Mouse (Mus musculus): ENCODE results near the gene Tecpr1. TPM values are rescaled to one million over a fixed set of nuclear protein-coding genes. Genes with fewer than 3 reads are reported as not detected.
A peak's percentile ranks its signal among the peaks of the same experiment; 100 is the strongest.

The Tecpr1 gene
- polyA plus RNA-seq, 1 experiment from 2014 or later: 24.7 TPM

- Histone ChIP-seq H3K27ac (ENCODE audit: low read length) (no peak overlapping the region), H3K9ac (ENCODE audit: low read length) (0 out of 2 replicates have a peak overlapping the region, but pooled peaks have one; percentile 61), H3K4me3 (replicated peaks; ENCODE audit: low read length) (peak overlapping the region; percentile 40), H3K36me3 (ENCODE audit: control insufficient read depth, insufficient read depth, low read length) (no peaks in the 10 kb centered on the region), H3K27me3 (ENCODE audit: control insufficient read depth, insufficient read depth, low read length) (no peaks in the 10 kb centered on the region), H3K9me3 (replicated peaks; ENCODE audit: control insufficient read depth, low read length) (no peaks in the 10 kb centered on the region), H3K4me2 (ENCODE audit: low read depth, low read length) (peak overlapping the region; percentile 56; the same call in 1 of the 2 replicates), H3K4me1 (ENCODE audit: control insufficient read depth, insufficient read depth, low read length) (peaks cover 8% of the 10 kb centered on the region; the same call in 1 of the 2 replicates)
- 43% methylated on average over 23 of the region's 23 CpGs for WGBS
- ATAC-seq (ENCODE audit: insufficient read depth, low FRiP score): no peak
Measured at GRCm38 (mm10) chr5:144191026-144191425, 32.4 kb downstream of the Tecpr1 start.

- Histone ChIP-seq H3K4me1 (ENCODE audit: control insufficient read depth, insufficient read depth, low read length) (peaks cover 8% of the 10 kb centered on the region; the same call in 1 of the 2 replicates), H3K9ac (ENCODE audit: low read length) (peak within 1 kb of the TSS; percentile 61), H3K27ac (ENCODE audit: low read length) (0 out of 2 replicates have a peak within 1 kb of the TSS, but pooled peaks have one; percentile 26), H3K9me3 (replicated peaks; ENCODE audit: control insufficient read depth, low read length) (no peaks in the 10 kb centered on the region), H3K27me3 (ENCODE audit: control insufficient read depth, insufficient read depth, low read length) (no peaks in the 10 kb centered on the region), H3K4me2 (ENCODE audit: low read depth, low read length) (peak within 1 kb of the TSS; percentile 56), H3K36me3 (ENCODE audit: control insufficient read depth, insufficient read depth, low read length) (no peaks in the 10 kb centered on the region), H3K4me3 (replicated peaks; ENCODE audit: low read length) (peak within 1 kb of the TSS; percentile 40)
- WGBS: 4% methylated on average over 25 of the region's 26 CpGs
- ATAC-seq (ENCODE audit: insufficient read depth, low FRiP score): peak; percentile 68
Measured at GRCm38 (mm10) chr5:144189950-144190583, 33.3 kb downstream of the Tecpr1 start, which contains the start of gene Bhlha15. TSS of gene Bhlha15 (plus strand) at chr5:144190286.

GRCm38 (mm10) chr5:144189327-144189726 lies 34.1 kb downstream of the Tecpr1 start:
- 0 out of 2 replicates have a peak overlapping the region, but pooled peaks have one; percentile 26 for H3K27ac ChIP-seq (ENCODE audit: low read length)
- H3K4me3 ChIP-seq (replicated peaks; ENCODE audit: low read length): no peak overlapping the region
- peaks cover 8% of the 10 kb centered on the region; the same call in 1 of the 2 replicates for H3K4me1 ChIP-seq (ENCODE audit: control insufficient read depth, insufficient read depth, low read length)
- H3K9ac ChIP-seq (ENCODE audit: low read length): no peak overlapping the region
- ATAC-seq (ENCODE audit: insufficient read depth, low FRiP score): no peak
- H3K36me3 ChIP-seq (ENCODE audit: control insufficient read depth, insufficient read depth, low read length): no peaks in the 10 kb centered on the region; the same call in 1 of the 2 replicates
- no peak overlapping the region for H3K4me2 ChIP-seq (ENCODE audit: low read depth, low read length)
- no peaks in the 10 kb centered on the region for H3K9me3 ChIP-seq (replicated peaks; ENCODE audit: control insufficient read depth, low read length)
- no peaks in the 10 kb centered on the region for H3K27me3 ChIP-seq (ENCODE audit: control insufficient read depth, insufficient read depth, low read length)
- WGBS: 67% methylated on average over 7 of the region's 7 CpGs

GRCm38 (mm10) chr5:144188422-144188821 lies 35.0 kb downstream of the Tecpr1 start:
- no peak overlapping the region for H3K4me3 ChIP-seq (replicated peaks; ENCODE audit: low read length)
- peaks cover 8% of the 10 kb centered on the region; the same call in 1 of the 2 replicates for H3K4me1 ChIP-seq (ENCODE audit: control insufficient read depth, insufficient read depth, low read length)
- 73% methylated on average over 6 of the region's 6 CpGs for WGBS
- H3K27ac ChIP-seq (ENCODE audit: low read length): no peak overlapping the region
- H3K27me3 ChIP-seq (ENCODE audit: control insufficient read depth, insufficient read depth, low read length): no peaks in the 10 kb centered on the region
- H3K4me2 ChIP-seq (ENCODE audit: low read depth, low read length): no peak overlapping the region
- H3K9ac ChIP-seq (ENCODE audit: low read length): no peak overlapping the region
- no peaks in the 10 kb centered on the region; the same call in 1 of the 2 replicates for H3K36me3 ChIP-seq (ENCODE audit: control insufficient read depth, insufficient read depth, low read length)
- no peaks in the 10 kb centered on the region for H3K9me3 ChIP-seq (replicated peaks; ENCODE audit: control insufficient read depth, low read length)
- no peak for ATAC-seq (ENCODE audit: insufficient read depth, low FRiP score)

- H3K4me3 ChIP-seq (replicated peaks; ENCODE audit: low read length): no peak overlapping the region; the same call in 1 of the 2 replicates
- H3K36me3 ChIP-seq (ENCODE audit: control insufficient read depth, insufficient read depth, low read length): no peaks in the 10 kb centered on the region; the same call in 1 of the 2 replicates
- ATAC-seq (ENCODE audit: insufficient read depth, low FRiP score): peak; percentile 79
- no peak overlapping the region for H3K4me2 ChIP-seq (ENCODE audit: low read depth, low read length)
- peak overlapping the region; percentile 66 for H3K27ac ChIP-seq (ENCODE audit: low read length)
- H3K9ac ChIP-seq (ENCODE audit: low read length): no peak overlapping the region
- no peaks in the 10 kb centered on the region; the same call in 1 of the 2 replicates for H3K4me1 ChIP-seq (ENCODE audit: control insufficient read depth, insufficient read depth, low read length)
- WGBS: 79% methylated on average over 21 of the region's 21 CpGs
- no peaks in the 10 kb centered on the region for H3K27me3 ChIP-seq (ENCODE audit: control insufficient read depth, insufficient read depth, low read length)
- no peaks in the 10 kb centered on the region for H3K9me3 ChIP-seq (replicated peaks; ENCODE audit: control insufficient read depth, low read length)
Measured at GRCm38 (mm10) chr5:144184350-144185045, 38.9 kb downstream of the Tecpr1 start.

- no peaks in the 10 kb centered on the region for H3K4me1 ChIP-seq (ENCODE audit: control insufficient read depth, insufficient read depth, low read length)
- ATAC-seq (ENCODE audit: insufficient read depth, low FRiP score): peak; percentile 85
- H3K9me3 ChIP-seq (replicated peaks; ENCODE audit: control insufficient read depth, low read length): no peaks in the 10 kb centered on the region
- no peaks in the 10 kb centered on the region for H3K27me3 ChIP-seq (ENCODE audit: control insufficient read depth, insufficient read depth, low read length)
- no peak overlapping the region for H3K4me2 ChIP-seq (ENCODE audit: low read depth, low read length)
- peak overlapping the region; percentile 43 for H3K27ac ChIP-seq (ENCODE audit: low read length)
- no peak overlapping the region for H3K4me3 ChIP-seq (replicated peaks; ENCODE audit: low read length)
- WGBS: 59% methylated on average over 7 of the region's 7 CpGs
- no peak overlapping the region for H3K9ac ChIP-seq (ENCODE audit: low read length)
- no peaks in the 10 kb centered on the region; the same call in 1 of the 2 replicates for H3K36me3 ChIP-seq (ENCODE audit: control insufficient read depth, insufficient read depth, low read length)
Measured at GRCm38 (mm10) chr5:144183647-144184335, 39.6 kb downstream of the Tecpr1 start.

- 51% methylated on average over 8 of the region's 8 CpGs for WGBS
- no peak overlapping the region for H3K4me2 ChIP-seq (ENCODE audit: low read depth, low read length)
Measured at GRCm38 (mm10) chr5:144183248-144183559, 40.2 kb downstream of the Tecpr1 start.

GRCm38 (mm10) chr5:144182542-144183247 lies 40.7 kb downstream of the Tecpr1 start:
- no peak overlapping the region for H3K9ac ChIP-seq (ENCODE audit: low read length)
- H3K4me3 ChIP-seq (replicated peaks; ENCODE audit: low read length): no peak overlapping the region
- no peaks in the 10 kb centered on the region for H3K9me3 ChIP-seq (replicated peaks; ENCODE audit: control insufficient read depth, low read length)
- H3K4me1 ChIP-seq (ENCODE audit: control insufficient read depth, insufficient read depth, low read length): no peaks in the 10 kb centered on the region
- WGBS: 39% methylated on average over 20 of the region's 20 CpGs
- no peak for ATAC-seq (ENCODE audit: insufficient read depth, low FRiP score)
- H3K27me3 ChIP-seq (ENCODE audit: control insufficient read depth, insufficient read depth, low read length): no peaks in the 10 kb centered on the region
- H3K4me2 ChIP-seq (ENCODE audit: low read depth, low read length): no peak overlapping the region
- no peaks in the 10 kb centered on the region; the same call in 1 of the 2 replicates for H3K36me3 ChIP-seq (ENCODE audit: control insufficient read depth, insufficient read depth, low read length)
- peak overlapping the region; percentile 3; the same call in 1 of the 2 replicates for H3K27ac ChIP-seq (ENCODE audit: low read length)

More at GRCm38 (mm10) chr5:144183248-144183559, 40.2 kb downstream of the Tecpr1 start:
- Histone ChIP-seq H3K27ac (ENCODE audit: low read length) (peak overlapping the region; percentile 3; the same call in 1 of the 2 replicates), H3K4me1 (ENCODE audit: control insufficient read depth, insufficient read depth, low read length) (no peaks in the 10 kb centered on the region), H3K9ac (ENCODE audit: low read length) (no peak overlapping the region), H3K4me3 (replicated peaks; ENCODE audit: low read length) (no peak overlapping the region), H3K36me3 (ENCODE audit: control insufficient read depth, insufficient read depth, low read length) (no peaks in the 10 kb centered on the region; the same call in 1 of the 2 replicates), H3K9me3 (replicated peaks; ENCODE audit: control insufficient read depth, low read length) (no peaks in the 10 kb centered on the region), H3K27me3 (ENCODE audit: control insufficient read depth, insufficient read depth, low read length) (no peaks in the 10 kb centered on the region)
- ATAC-seq (ENCODE audit: insufficient read depth, low FRiP score): no peak

Data from stomach, embryonic 16.5 days (tissue).